9 mouse cellular contexts compared by ENCODE assay signal in genomic region chr2:143838698-143839097, GRCm38 (mm10). TPM values are rescaled to one million over a fixed set of nuclear protein-coding genes. Genes with fewer than 3 reads are reported as not detected.
DNase-seq lines count a peak whose midpoint lies in the region; ATAC-seq and TF ChIP-seq lines count a peak whose summit lies in the region.
"Had no signal": no experiment of that assay in that cellular context is flagged by ENCODE, and none has a peak within 500 bp of the region (broad histone marks: within the 10 kb centered on the region; RNA-seq: fewer than 3 reads in every experiment).

No protein-coding gene starts in this region.

- no peaks in the 10 kb centered on the region for H3K36me3 ChIP-seq in liver, postnatal 0 days (replicated peaks; ENCODE audit: insufficient read depth, low read length)
- H3K36me3 ChIP-seq: embryonic facial prominence, embryonic 12.5 days; midbrain, embryonic 12.5 days had no signal

- H3K27me3 ChIP-seq in liver, postnatal 0 days (ENCODE audit: insufficient read depth, low read length), result no peaks in the 10 kb centered on the region
- H3K27me3 ChIP-seq: embryonic facial prominence, embryonic 12.5 days; midbrain, embryonic 12.5 days had no signal

- DNase-seq in thymus, postnatal 4 days, result peak; percentile 28
- DNase-seq in thymus, postnatal 25 days, result no peak
- DNase-seq in liver, postnatal 0 days, result peak; percentile 37
- peak; percentile 54 for DNase-seq in testis, postnatal 10 days (ENCODE audit: low spot score)
- DNase-seq in cerebellum, postnatal 4 days (ENCODE audit: low spot score in 2 of 2), result no peak
- DNase-seq in Muller cell, postnatal 12 days (ENCODE audit: inconsistent ontology term), result no peak

- H3K4me2 ChIP-seq in liver, postnatal 0 days (ENCODE audit: low read depth, low read length), result no peak overlapping the region
- H3K4me2 ChIP-seq: embryonic facial prominence, embryonic 12.5 days; midbrain, embryonic 12.5 days had no signal

- peak; percentile 70 for ATAC-seq in liver, postnatal 0 days

- H3K27ac ChIP-seq in embryonic fibroblast, embryonic 13.5 days (ENCODE audit: insufficient read depth, low read length), result no peak overlapping the region
- H3K27ac ChIP-seq in liver, postnatal 0 days (ENCODE audit: low read depth), result no peak overlapping the region
- H3K27ac ChIP-seq: embryonic facial prominence, embryonic 12.5 days; midbrain, embryonic 12.5 days had no signal

- 30% methylated on average over 5 of the region's 5 CpGs for WGBS in liver, postnatal 0 days (ENCODE audit: insufficient replicate concordance)

- no peak overlapping the region for H3K9ac ChIP-seq in liver, postnatal 0 days (replicated peaks)
- H3K9ac ChIP-seq: embryonic facial prominence, embryonic 12.5 days; midbrain, embryonic 12.5 days had no signal

- no peak for TF ChIP-seq POLR2A in embryonic fibroblast, embryonic 13.5 days (IDR thresholded peaks at IDR 0.05; ENCODE audit: low read depth, low read length)

- H3K4me3 ChIP-seq in embryonic fibroblast, embryonic 13.5 days (ENCODE audit: insufficient read depth, low read length), result no peak overlapping the region
- no peak overlapping the region for H3K4me3 ChIP-seq in liver, postnatal 0 days (ENCODE audit: low read depth, low read length)
- H3K4me3 ChIP-seq: embryonic facial prominence, embryonic 12.5 days; midbrain, embryonic 12.5 days had no signal

- 0 out of 2 replicates have a peak, but pooled peaks cover 4% of the 10 kb centered on the region for H3K4me1 ChIP-seq in embryonic fibroblast, embryonic 13.5 days (ENCODE audit: control insufficient read depth, insufficient read depth, low read length)
- H3K4me1 ChIP-seq in liver, postnatal 0 days (ENCODE audit: insufficient read depth), result peaks cover 5% of the 10 kb centered on the region; the same call in 1 of the 2 replicates

- H3K9me3 ChIP-seq in liver, postnatal 0 days (ENCODE audit: low read length), result no peaks in the 10 kb centered on the region
- H3K9me3 ChIP-seq: embryonic facial prominence, embryonic 12.5 days; midbrain, embryonic 12.5 days had no signal

- no peak for TF ChIP-seq EP300 in liver, postnatal 0 days (IDR thresholded peaks at IDR 0.05; ENCODE audit: low read depth)

- peak; percentile 87; the same call in 1 of the 2 replicates for TF ChIP-seq CTCF in embryonic fibroblast, embryonic 13.5 days (IDR thresholded peaks at IDR 0.05; ENCODE audit: borderline replicate concordance, insufficient read depth, low read length)
- TF ChIP-seq CTCF in liver, postnatal 0 days (IDR thresholded peaks at IDR 0.05; ENCODE audit: low read depth), result peak; percentile 69

RNA-seq across cellular contexts. Expression of gene Bfsp1, which starts 24.3 kb away (rescaled TPM):
- 0.47 and 0.89 TPM in 2 replicates for polyA plus RNA-seq in embryonic fibroblast, embryonic 13.5 days (2011; ENCODE audit: insufficient read length, low read depth, missing spikeins)
- 0.12 and 0.17 TPM in 2 replicates for polyA plus RNA-seq in liver, postnatal 0 days (2015; fragmentation: Nextera tagmentation; extraction: Ambion mirVana)

Comparison
In these comparisons a context has a peak if more than half of its experiments do, and no peak if none do; other contexts are left out.
1. DNase-seq: peak in thymus, postnatal 4 days (single experiment), liver, postnatal 0 days (single experiment) and testis, postnatal 10 days (single experiment); none in thymus, postnatal 25 days (single experiment), cerebellum, postnatal 4 days (0 of 2) and Muller cell, postnatal 12 days (single experiment).